Mouse (Mus musculus) MEL (cell line): Measurements from ENCODE around the gene Mllt11. TPM values are rescaled to one million over a fixed set of nuclear protein-coding genes. Genes with fewer than 3 reads are reported as not detected.

Experiments used
- DNase-seq: peaks from one replicate; pipeline ENCODE4 v3.0.0; 2011; ENCODE audit warnings: low read depth, low spot score
- H3K27ac ChIP-seq: 2 replicates; pipeline ENCODE4 v1.5.1; 2012; ENCODE audit warnings: low read depth, mild to moderate bottlenecking, control low read depth, low read length, moderate library complexity; ENCODE audit not compliant: control insufficient read depth
- H3K27me3 ChIP-seq, 2 experiments: fragments of 150-350 bp in 1 of 2; sonication (generic) in 1 of 2; 2 replicates each; pipeline ENCODE4 v1.6.1; 2012; ENCODE audit warnings: low read length in 2 of 2, mild to moderate bottlenecking in 2 of 2, improper control_type of control experiment in 1 of 2, moderate library complexity in 1 of 2; ENCODE audit not compliant: insufficient read depth in 2 of 2, control insufficient read depth in 1 of 2
- H3K36me3 ChIP-seq, 2 experiments: 2 replicates each; pipeline ENCODE4 v1.6.1; 2012 to 2014; ENCODE audit warnings: low read length in 2 of 2, improper control_type of control experiment in 1 of 2, inconsistent platforms in 1 of 2, mild to moderate bottlenecking in 1 of 2; ENCODE audit not compliant: insufficient read depth in 2 of 2, control insufficient read depth in 1 of 2
- H3K4me1 ChIP-seq, 2 experiments: fragments of 150-350 bp in 1 of 2; sonication (generic) in 1 of 2; 2 replicates each; pipeline ENCODE4 v1.6.1; 2012; ENCODE audit warnings: low read length in 2 of 2, improper control_type of control experiment in 1 of 2, mild to moderate bottlenecking in 1 of 2; ENCODE audit not compliant: insufficient read depth in 2 of 2, control insufficient read depth in 1 of 2
- H3K4me3 ChIP-seq, 2 experiments: fragments of 150-350 bp in 1 of 2; sonication (generic) in 1 of 2; 2 replicates each; pipeline ENCODE4 v1.5.1; 2012; ENCODE audit warnings: low read depth in 2 of 2, low read length in 2 of 2, mild to moderate bottlenecking in 2 of 2, moderate library complexity in 2 of 2, control low read depth in 1 of 2, improper control_type of control experiment in 1 of 2; ENCODE audit not compliant: control insufficient read depth in 1 of 2, insufficient read depth in 1 of 2
- H3K79me2 ChIP-seq: 2 replicates; pipeline ENCODE4 v1.6.1; 2012; ENCODE audit warnings: mild to moderate bottlenecking, low read length, moderate library complexity; ENCODE audit not compliant: control insufficient read depth, poor library complexity, insufficient read depth
- H3K9ac ChIP-seq: 2 replicates; pipeline ENCODE4 v1.6.1; 2012; ENCODE audit warnings: low read depth, mild to moderate bottlenecking, control low read depth, low read length, moderate library complexity; ENCODE audit not compliant: control insufficient read depth, poor library complexity, severe bottlenecking
- H3K9me3 ChIP-seq: fragments of 150-350 bp; sonication (generic); replicated peaks from 2 replicates; pipeline ENCODE4 v1.6.1; 2012; ENCODE audit warnings: mild to moderate bottlenecking, low read length, improper control_type of control experiment, moderate library complexity; ENCODE audit not compliant: insufficient read depth
- CHD1 ChIP-seq: IDR thresholded peaks from 2 replicates; pipeline ENCODE4 v1.6.1; 2012; ENCODE audit warnings: low read depth, mild to moderate bottlenecking, inconsistent platforms, low read length, improper control_type of control experiment
- ELF1 ChIP-seq: IDR thresholded peaks from 2 replicates; pipeline ENCODE4 v1.6.1; 2014; ENCODE audit warnings: low read depth, mild to moderate bottlenecking, inconsistent platforms, low read length, improper control_type of control experiment, moderate library complexity
- EP300 ChIP-seq, 2 experiments: IDR thresholded peaks; 2 replicates each; pipeline ENCODE4 v1.6.1; 2011; ENCODE audit warnings: improper control_type of control experiment in 2 of 2, low read length in 2 of 2, low read depth in 1 of 2, mild to moderate bottlenecking in 1 of 2
- HCFC1 ChIP-seq: IDR thresholded peaks from 2 replicates; pipeline ENCODE4 v1.6.1; 2012; ENCODE audit warnings: low read depth, mild to moderate bottlenecking, inconsistent platforms, low read length, improper control_type of control experiment, moderate library complexity
- KAT2A ChIP-seq: conservative IDR thresholded peaks from 2 replicates; pipeline ENCODE4 v1.6.1; 2012; ENCODE audit warnings: low read depth, low read length, improper control_type of control experiment, inconsistent platforms
- MEF2A ChIP-seq: IDR thresholded peaks from 2 replicates; pipeline ENCODE4 v1.6.1; 2014; ENCODE audit warnings: low read depth, mild to moderate bottlenecking, inconsistent platforms, low read length, improper control_type of control experiment; ENCODE audit not compliant: poor library complexity, insufficient replicate concordance, severe bottlenecking; ENCODE audit errors: extremely low read depth
- MXI1 ChIP-seq: IDR thresholded peaks from 2 replicates; pipeline ENCODE4 v1.6.1; 2011; ENCODE audit warnings: mild to moderate bottlenecking, low read depth, low read length, improper control_type of control experiment
- MYB ChIP-seq: IDR thresholded peaks from 2 replicates; pipeline ENCODE4 v1.6.1; 2011; ENCODE audit warnings: mild to moderate bottlenecking, low read depth, low read length, improper control_type of control experiment
- POLR2A ChIP-seq, 2 experiments: IDR thresholded peaks; 2 replicates each; pipeline ENCODE4 v1.6.1; 2011 to 2012; ENCODE audit warnings: low read length in 2 of 2, mild to moderate bottlenecking in 2 of 2, control low read depth in 1 of 2, improper control_type of control experiment in 1 of 2, low read depth in 1 of 2, moderate library complexity in 1 of 2; ENCODE audit not compliant: control insufficient read depth in 1 of 2, insufficient read depth in 1 of 2, poor library complexity in 1 of 2
- POLR2AphosphoS2 ChIP-seq: IDR thresholded peaks from 2 replicates; pipeline ENCODE4 v1.6.1; 2011; ENCODE audit warnings: low read length, improper control_type of control experiment
- USF1 ChIP-seq: IDR thresholded peaks from 2 replicates; pipeline ENCODE4 v1.6.1; 2014; ENCODE audit warnings: low read depth, mild to moderate bottlenecking, inconsistent platforms, low read length, improper control_type of control experiment, moderate library complexity
- USF2 ChIP-seq, 2 experiments: IDR thresholded peaks; 2 replicates each; pipeline ENCODE4 v1.6.1; 2011 to 2012; ENCODE audit warnings: improper control_type of control experiment in 2 of 2, low read length in 2 of 2, borderline replicate concordance in 1 of 2, inconsistent platforms in 1 of 2, low read depth in 1 of 2, mild to moderate bottlenecking in 1 of 2; ENCODE audit not compliant: insufficient read depth in 1 of 2
- ZC3H11A ChIP-seq: IDR thresholded peaks from 2 replicates; pipeline ENCODE4 v1.6.1; 2012; ENCODE audit warnings: low read depth, mild to moderate bottlenecking, inconsistent platforms, low read length, improper control_type of control experiment
- ZKSCAN1 ChIP-seq: IDR thresholded peaks from 2 replicates; pipeline ENCODE4 v1.6.1; 2012; ENCODE audit warnings: low read depth, mild to moderate bottlenecking, inconsistent platforms, low read length, improper control_type of control experiment, moderate library complexity
- polyA plus RNA-seq, 2 experiments: library from polyadenylated mRNA; stranded (reverse) in 1 of 2; unstranded in 1 of 2; fragments of >175 nt in 1 of 2; fragments of >200 nt in 1 of 2; gene quantifications; 2 replicates each; pipeline versions ENCODE4 v1.2.1 to v1.2.4; 2012; ENCODE audit warnings: low replicate concordance in 2 of 2, low read depth in 1 of 2; ENCODE audit not compliant: insufficient read length in 2 of 2, insufficient read depth in 1 of 2, missing spikeins in 1 of 2
- total RNA-seq: library from RNA; depleted of rRNA; stranded (reverse); fragments of 300-350 nt; gene quantifications from 2 replicates; pipeline ENCODE4 v1.2.3, GENCODE M21; 2012

The Mllt11 gene
- total and polyA plus RNA-seq, 3 experiments = 7.3 to 24.6 TPM; not detected in 1

DNA sequence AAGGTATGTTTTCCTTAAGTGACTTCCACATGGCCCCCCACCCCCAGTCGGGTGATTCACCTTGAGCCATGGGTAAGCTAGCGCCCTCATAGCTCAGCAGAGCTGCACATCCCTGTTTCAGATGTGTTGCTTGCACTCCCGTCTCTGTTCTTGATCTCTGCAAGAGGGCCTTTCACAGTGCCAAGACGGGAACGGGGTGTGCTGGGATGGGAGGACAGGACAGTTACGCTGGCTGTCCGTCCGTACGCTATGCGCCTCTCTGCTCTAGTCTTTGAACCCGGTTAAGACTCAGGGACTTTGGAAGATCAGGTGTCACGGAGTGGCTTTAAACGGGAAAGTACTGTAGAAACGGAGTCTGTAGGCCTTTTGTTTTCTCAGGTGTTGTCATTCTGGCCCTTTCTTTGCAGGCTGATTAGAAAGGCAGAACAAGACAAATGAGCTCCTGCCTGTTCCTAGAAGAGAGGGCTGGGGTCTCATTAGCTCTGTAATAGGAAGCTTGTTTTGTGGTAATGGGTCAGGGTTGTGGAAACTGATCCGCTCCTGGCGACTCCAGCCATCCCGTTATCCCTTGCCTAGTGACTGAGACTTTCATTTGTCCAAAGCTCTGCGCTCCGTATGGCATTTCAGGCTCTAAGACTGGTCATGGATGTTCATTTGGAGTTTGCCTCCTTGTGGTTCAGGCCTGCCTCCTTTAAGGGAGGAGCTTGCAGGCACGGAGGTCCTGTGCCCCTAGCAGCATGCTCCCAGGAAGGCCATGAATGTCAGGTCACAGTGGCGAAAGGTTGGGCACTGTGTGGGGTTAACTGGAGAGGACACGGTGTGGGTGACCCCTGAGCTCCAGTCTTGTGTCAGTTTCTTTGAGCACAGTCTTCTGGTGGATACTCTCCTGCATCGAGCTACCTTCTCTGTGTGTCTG, 3.7 kb upstream of the Mllt11 start (continued):
- TF ChIP-seq EP300 (IDR thresholded peaks at IDR 0.05; ENCODE audit: low read depth in 1 of 2, low read length in 2 of 2) = no peak

GRCm38 (mm10) chr3:95233303-95233980, 1.5 kb upstream of the Mllt11 start:
- Histone ChIP-seq H3K27ac (no peak overlapping the region), H3K79me2 (peaks cover 48% of the 10 kb centered on the region), H3K9ac (no peak overlapping the region)
- TF ChIP-seq USF1 (no peak), HCFC1 (no peak), MEF2A (no peak), POLR2AphosphoS2 (no peak), POLR2A (IDR thresholded peaks at IDR 0.05; ENCODE audit: control insufficient read depth in 1 of 2, insufficient read depth in 1 of 2, low read depth in 1 of 2, low read length in 2 of 2, poor library complexity in 1 of 2) (peak in 1 of 2 experiments; percentile 31; a peak in 1 of 4 replicates), USF2 (IDR thresholded peaks at IDR 0.05; ENCODE audit: borderline replicate concordance in 1 of 2, insufficient read depth in 1 of 2, low read depth in 1 of 2, low read length in 2 of 2) (no peak), MYB (no peak), KAT2A (no peak), ELF1 (no peak)
- TF ChIP-seq, all 39 proteins: peak for 1
- Histone ChIP-seq H3K9me3 (no peaks in the 10 kb centered on the region), H3K27me3 (no peaks in the 10 kb centered on the region), H3K4me3 (no peak overlapping the region), H3K36me3 (peaks cover 26 to 52% of the 10 kb centered on the region in 2 experiments), H3K4me1 (peaks cover 20 to 24% of the 10 kb centered on the region in 2 experiments)
- DNase-seq = no peak

DNA sequence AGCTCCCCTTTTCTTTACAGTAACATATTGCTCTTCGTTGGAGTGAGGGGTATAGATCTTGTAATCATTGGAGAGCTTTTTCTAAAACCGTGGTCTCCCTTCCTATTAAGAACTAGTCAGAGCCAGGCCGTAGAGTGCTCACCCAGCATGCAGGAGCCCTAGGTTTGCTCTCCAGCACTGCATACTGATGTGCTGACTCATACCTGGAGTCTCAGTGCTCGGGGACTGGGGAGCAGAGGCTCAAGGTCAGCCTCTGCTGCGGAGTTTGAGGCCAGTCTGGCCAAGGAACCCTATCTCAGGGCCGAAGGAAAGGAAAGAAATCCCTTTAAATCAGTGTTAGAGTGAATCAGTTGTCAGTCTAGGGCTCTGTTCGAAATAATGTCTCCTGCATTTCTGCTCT, 800 bp upstream of the Mllt11 start:
- no peak for TF ChIP-seq CHD1
- TF ChIP-seq ZC3H11A = no peak
- TF ChIP-seq ZKSCAN1 = no peak
- no peak for TF ChIP-seq USF2 (IDR thresholded peaks at IDR 0.05; ENCODE audit: borderline replicate concordance in 1 of 2, insufficient read depth in 1 of 2, low read depth in 1 of 2, low read length in 2 of 2)
- no peak for TF ChIP-seq ELF1
- no peak for TF ChIP-seq MXI1
- H3K9ac ChIP-seq = peak overlapping the region; percentile 84
- H3K4me1 ChIP-seq = peaks cover 20 to 24% of the 10 kb centered on the region in 2 experiments
- peaks cover 54% of the 10 kb centered on the region for H3K79me2 ChIP-seq
- no peak overlapping the region for H3K4me3 ChIP-seq
- peak overlapping the region; percentile 92 for H3K27ac ChIP-seq
- H3K36me3 ChIP-seq = peaks cover 26 to 52% of the 10 kb centered on the region in 2 experiments
- no peaks in the 10 kb centered on the region for H3K27me3 ChIP-seq
- no peak for DNase-seq
- H3K9me3 ChIP-seq = no peaks in the 10 kb centered on the region
